45 mouse cellular contexts compared by ENCODE assay signal in the genomic region with DNA sequence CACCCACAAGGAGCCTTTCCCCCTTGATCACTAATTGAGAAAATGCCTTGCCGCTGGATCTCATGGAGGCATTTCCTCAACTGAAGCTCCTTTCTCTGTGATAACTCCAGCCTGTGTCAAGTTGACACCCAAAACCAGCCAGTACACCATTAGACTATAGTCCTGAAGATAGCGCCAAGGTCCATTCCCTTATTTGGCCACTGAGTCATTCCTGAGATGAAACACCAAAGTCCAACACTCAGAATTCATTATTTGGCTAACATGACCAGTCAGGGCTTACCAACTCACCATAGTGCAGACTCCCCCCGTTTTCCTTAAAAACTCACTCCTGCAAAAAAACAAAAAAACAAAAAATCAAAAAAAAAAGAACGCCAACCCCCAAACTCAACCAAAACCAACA. TPM values are rescaled to one million over a fixed set of nuclear protein-coding genes. Genes with fewer than 3 reads are reported as not detected.
"Had no signal": no experiment of that assay in that cellular context is flagged by ENCODE, and none has a peak within 500 bp of the region (broad histone marks: within the 10 kb centered on the region; RNA-seq: fewer than 3 reads in every experiment).

No protein-coding gene starts in this region.

- ATAC-seq: liver, embryonic 12.5 days; lung, postnatal 0 days; midbrain, embryonic 13.5 days; midbrain, embryonic 15.5 days; midbrain, embryonic 16.5 days had no signal

- H3K9me3 ChIP-seq: limb, embryonic 10.5 days; limb, embryonic 12.5 days; limb, embryonic 13.5 days; limb, embryonic 15.5 days; liver, embryonic 12.5 days; liver, embryonic 13.5 days; liver, embryonic 15.5 days; lung, embryonic 15.5 days; megakaryocyte, embryonic 14.5 days; midbrain, embryonic 10.5 days; midbrain, embryonic 12.5 days; midbrain, embryonic 13.5 days; midbrain, embryonic 15.5 days; neural tube, embryonic 12.5 days; neural tube, embryonic 13.5 days had no signal

- DNase-seq: left cerebral cortex, postnatal 4 days; liver; liver, embryonic 13.5 days; lung, adult 18-20 months; lung, adult 2 months; lung, embryonic 14.5 days; lung, postnatal 10 days; lung, postnatal 14 days; lung, postnatal 36 days; lung, postnatal 4 days; midbrain, embryonic 14.5 days had no signal

- H3K4me3 ChIP-seq: limb, embryonic 10.5 days; limb, embryonic 12.5 days; limb, embryonic 13.5 days; limb, embryonic 15.5 days; liver, embryonic 12.5 days; liver, embryonic 13.5 days; liver, embryonic 15.5 days; lung, embryonic 15.5 days; megakaryocyte, embryonic 14.5 days; midbrain, embryonic 10.5 days; midbrain, embryonic 12.5 days; midbrain, embryonic 13.5 days; midbrain, embryonic 15.5 days; myocyte; neural tube, embryonic 12.5 days; neural tube, embryonic 13.5 days had no signal

- H3K9ac ChIP-seq: limb, embryonic 12.5 days; limb, embryonic 13.5 days; limb, embryonic 15.5 days; liver, embryonic 12.5 days; liver, embryonic 13.5 days; liver, embryonic 14.5 days; liver, embryonic 15.5 days; lung, embryonic 14.5 days; lung, embryonic 15.5 days; midbrain, embryonic 12.5 days; midbrain, embryonic 13.5 days; midbrain, embryonic 15.5 days; neural tube, embryonic 12.5 days; neural tube, embryonic 13.5 days had no signal

- H3K27ac ChIP-seq: limb, embryonic 10.5 days; limb, embryonic 12.5 days; limb, embryonic 13.5 days; limb, embryonic 15.5 days; liver, embryonic 12.5 days; liver, embryonic 13.5 days; liver, embryonic 14.5 days; liver, embryonic 15.5 days; lung, embryonic 15.5 days; macrophage; midbrain, embryonic 10.5 days; midbrain, embryonic 12.5 days; midbrain, embryonic 13.5 days; midbrain, embryonic 15.5 days; neural tube, embryonic 12.5 days; neural tube, embryonic 13.5 days had no signal

- H3K4me2 ChIP-seq: limb, embryonic 12.5 days; limb, embryonic 13.5 days; limb, embryonic 15.5 days; liver, embryonic 11.5 days; liver, embryonic 12.5 days; liver, embryonic 13.5 days; liver, embryonic 15.5 days; lung, embryonic 14.5 days; lung, embryonic 15.5 days; midbrain, embryonic 11.5 days; midbrain, embryonic 12.5 days; midbrain, embryonic 13.5 days; midbrain, embryonic 15.5 days; neural tube, embryonic 12.5 days; neural tube, embryonic 13.5 days had no signal

- H3K36me3 ChIP-seq: limb, embryonic 10.5 days; limb, embryonic 12.5 days; limb, embryonic 13.5 days; limb, embryonic 15.5 days; liver, embryonic 12.5 days; liver, embryonic 13.5 days; liver, embryonic 15.5 days; lung, embryonic 15.5 days; midbrain, embryonic 10.5 days; midbrain, embryonic 12.5 days; midbrain, embryonic 13.5 days; midbrain, embryonic 15.5 days; neural tube, embryonic 12.5 days; neural tube, embryonic 13.5 days had no signal

RNA-seq across cellular contexts. Expression of a gene that starts 4.6 kb away (rescaled TPM):
- total RNA-seq: left cerebral cortex, postnatal 10 days; left cerebral cortex, postnatal 14 days; left cerebral cortex, postnatal 25 days; left cerebral cortex, postnatal 36 days; left cerebral cortex, postnatal 4 days; megakaryocyte progenitor cell, adult 5-6 weeks; midbrain, postnatal 0 days; monocyte, adult 5-6 weeks had no signal
- polyA plus RNA-seq: limb, embryonic 10.5 days; limb, embryonic 11.5 days; limb, embryonic 12.5 days; limb, embryonic 13.5 days; limb, embryonic 14.5 days; limb, embryonic 15.5 days; lung, adult 2 months; lung, embryonic 14.5 days; lung, embryonic 15.5 days; lung, embryonic 16.5 days; lung, postnatal 0 days; macrophage; midbrain, embryonic 11.5 days; midbrain, embryonic 12.5 days; midbrain, embryonic 13.5 days; midbrain, embryonic 14.5 days; midbrain, embryonic 15.5 days; midbrain, embryonic 16.5 days; myocyte; neural tube, embryonic 11.5 days; neural tube, embryonic 12.5 days; neural tube, embryonic 13.5 days had no signal

RNA-seq across cellular contexts. Expression of a gene that starts 46.7 kb away (rescaled TPM):
- total RNA-seq: left cerebral cortex, postnatal 4 days; megakaryocyte progenitor cell, adult 5-6 weeks; megakaryocyte, adult 5-6 weeks; megakaryocyte-erythroid progenitor cell, adult 5-6 weeks; monocyte, adult 5-6 weeks had no signal
- polyA plus RNA-seq: liver, embryonic 12.5 days; liver, embryonic 13.5 days; macrophage; midbrain, embryonic 14.5 days; midbrain, embryonic 16.5 days; myocyte had no signal
